Mouse (Mus musculus) retina, postnatal 1 day (tissue): Measurements from ENCODE around the gene Rxfp4.
"Not testable (repeated sequence)": the region's sequence is repeated elsewhere in the genome, so short reads cannot be mapped to it uniquely, and the experiment has no call there.

Experiments
- DNase-seq: peaks from one replicate; pipeline ENCODE4 v3.0.0-alpha.2; 2012

The Rxfp4 gene

DNA sequence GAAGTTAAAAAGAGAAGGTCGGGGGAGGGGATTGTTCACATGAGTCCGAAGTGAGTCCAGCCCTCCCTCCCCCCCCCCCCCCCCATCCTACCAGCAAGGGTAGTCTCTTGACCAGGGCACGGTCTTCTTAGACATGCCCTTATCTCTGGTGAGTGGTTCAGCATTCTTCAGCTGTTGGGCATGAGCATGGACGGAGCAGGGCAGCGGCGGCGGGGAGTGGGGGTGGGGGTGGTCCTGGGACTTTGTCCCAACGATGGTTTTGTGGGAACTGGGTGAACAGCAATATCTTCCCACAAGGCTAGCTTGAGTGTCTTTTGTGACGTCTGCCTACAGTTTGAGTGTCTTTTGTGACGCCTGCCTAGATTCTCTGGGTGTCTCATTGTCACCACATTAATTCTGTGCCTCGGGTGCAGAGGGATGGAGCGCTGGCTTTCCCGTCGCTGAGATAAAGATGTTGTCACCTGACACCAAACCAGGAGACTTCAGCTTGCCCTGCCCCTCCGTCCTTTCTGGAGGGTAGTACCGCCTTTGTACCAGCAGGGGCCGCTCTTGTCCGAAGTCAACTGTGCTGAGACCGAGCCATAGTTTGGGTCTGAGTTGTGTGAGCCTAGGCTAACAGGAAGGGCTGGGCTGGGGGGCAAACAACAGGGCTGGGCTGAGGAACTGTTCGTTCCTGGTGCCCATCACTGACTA is 45.7 kb downstream of the Rxfp4 start:
- DNase-seq: peak; percentile 90

DNA sequence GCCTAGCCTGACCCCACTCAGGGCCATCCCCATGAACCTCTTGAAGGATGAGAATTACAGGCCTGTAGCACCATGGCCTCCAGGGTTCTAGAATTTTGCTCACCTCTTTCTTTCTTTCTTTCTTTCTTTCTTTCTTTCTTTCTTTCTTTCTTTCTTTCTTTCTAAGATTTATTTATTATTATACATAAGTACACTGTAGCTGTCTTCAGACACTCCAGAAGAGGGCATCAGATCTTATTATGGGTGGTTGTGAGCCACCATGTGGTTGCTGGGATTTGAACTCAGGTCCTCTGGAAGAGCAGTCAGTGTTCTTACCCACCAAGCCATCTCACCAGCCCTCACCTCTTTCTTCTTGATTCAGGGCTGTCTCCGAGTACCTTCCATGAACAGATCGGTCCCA is 47.3 kb downstream of the Rxfp4 start, which contains the start of gene Arhgef2:
Gene Arhgef2 (plus strand): TSS at position 301 of the 400 bp plus-strand sequence.
- not testable (repeated sequence) for DNase-seq

DNA sequence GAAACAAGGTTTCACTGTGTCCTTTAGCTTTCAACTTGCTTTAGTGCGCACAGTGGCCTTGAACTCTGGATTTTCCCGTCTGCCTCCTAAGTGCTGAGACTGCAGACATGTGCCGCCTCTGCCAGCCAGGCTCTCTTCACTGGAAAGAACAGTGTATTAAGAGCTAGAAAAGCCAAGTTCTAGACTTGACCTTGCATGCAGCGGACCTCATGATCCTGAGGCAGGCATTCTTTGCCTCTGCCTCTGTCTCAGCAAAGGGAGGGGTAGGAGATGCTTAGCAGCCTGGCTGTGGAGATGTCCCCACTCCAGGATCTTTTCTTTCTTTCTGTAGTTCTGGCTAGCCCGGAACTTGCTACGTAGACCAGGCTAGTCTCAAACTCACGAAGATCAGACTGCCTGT is 48.1 kb downstream of the Rxfp4 start:
- no peak for DNase-seq

DNA sequence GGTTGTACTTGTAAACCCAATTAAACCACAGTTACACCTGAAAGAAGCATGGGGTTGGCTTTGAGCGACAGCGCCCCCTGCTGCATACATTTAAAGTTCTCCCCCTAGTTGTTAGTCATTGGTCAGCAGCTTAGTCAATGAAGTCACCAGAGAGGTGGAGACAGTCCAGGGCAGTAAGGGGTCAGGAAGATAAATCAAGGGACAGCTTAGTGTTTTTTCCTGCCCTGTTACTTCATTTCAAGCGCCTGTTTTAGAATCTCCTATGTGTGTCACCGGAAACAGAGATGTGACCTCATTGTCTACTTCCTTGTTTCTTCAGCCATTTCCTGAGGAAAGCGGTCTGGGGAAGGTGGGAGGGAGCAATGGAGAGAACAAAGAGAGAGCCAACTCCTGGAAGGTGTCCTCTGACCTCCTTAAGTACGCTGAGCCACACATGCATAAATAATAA is 49.2 kb downstream of the Rxfp4 start:
- peak; percentile 81 for DNase-seq

DNA sequence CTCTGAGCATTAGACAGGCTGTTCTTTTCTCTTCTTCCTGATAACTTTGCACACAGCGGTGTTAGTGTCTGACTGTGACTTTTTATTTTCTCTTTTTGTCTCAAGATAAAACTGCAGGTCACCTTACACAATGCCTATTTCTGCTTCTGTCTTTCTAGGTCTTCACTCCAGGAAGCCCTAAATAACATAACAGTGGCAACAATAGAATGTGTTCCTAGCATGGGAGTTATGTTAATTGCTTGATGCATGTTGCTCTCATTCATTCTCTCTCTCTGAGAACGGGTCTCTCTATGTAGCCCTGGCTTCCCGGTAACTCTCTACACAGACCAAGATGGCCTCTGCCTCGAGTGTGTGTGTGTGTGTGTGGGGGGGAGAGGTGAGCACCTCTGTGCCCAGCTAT is 50.5 kb downstream of the Rxfp4 start:
- DNase-seq: no peak
